Mouse (Mus musculus) inflammation-experienced regulatory T-cells, adult 16 weeks (primary cell): ENCODE results near the gene Mpi. TPM values are rescaled to one million over a fixed set of nuclear protein-coding genes. Genes with fewer than 3 reads are reported as not detected.

ENCODE experiments used
- polyA plus RNA-seq: library from polyadenylated mRNA; unstranded; fragments of 100-300 nt; shearing (Covaris generic); gene quantifications from one replicate; pipeline ENCODE4 v1.2.1, GENCODE M21; 2017

The Mpi gene
- polyA plus RNA-seq: 22.8 TPM

DNA sequence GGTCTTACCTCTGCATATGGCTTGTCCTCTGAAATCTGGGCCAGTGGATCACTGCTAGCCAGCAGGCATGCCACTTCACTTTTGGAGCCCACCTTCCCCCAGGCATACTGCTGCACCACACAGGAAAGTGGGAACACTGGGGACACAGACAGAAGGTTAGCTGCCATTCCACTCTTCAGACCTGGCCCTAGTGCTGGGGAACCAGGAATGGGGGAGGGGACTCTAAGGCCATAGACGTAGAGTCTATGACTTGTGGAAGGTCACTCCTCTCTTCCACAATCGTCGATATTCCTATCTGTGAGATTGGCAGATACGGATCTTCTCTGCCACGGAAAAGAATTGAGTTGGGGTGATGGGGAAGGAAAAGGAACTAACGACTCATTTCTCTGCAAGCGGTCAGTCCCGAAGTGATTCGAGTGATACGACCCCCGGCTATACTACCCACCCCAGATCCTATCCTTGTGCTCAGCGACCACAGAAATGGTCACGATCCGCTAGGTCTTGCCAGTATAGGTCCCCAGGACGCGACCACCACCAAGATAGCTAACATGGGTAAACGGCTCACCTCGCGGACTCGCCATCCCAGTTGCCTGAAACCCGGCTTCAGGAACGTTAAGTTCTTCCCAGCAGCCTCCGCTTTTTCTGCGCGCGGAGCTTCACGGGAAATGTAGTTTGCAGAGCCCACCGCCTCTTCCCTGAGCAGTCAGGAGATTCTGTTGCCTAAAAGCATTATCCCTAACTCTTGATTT, at the start of gene Mpi:
Gene Mpi, minus strand, starts transcription at position 625 of the 749 bp plus-strand sequence.

DNA sequence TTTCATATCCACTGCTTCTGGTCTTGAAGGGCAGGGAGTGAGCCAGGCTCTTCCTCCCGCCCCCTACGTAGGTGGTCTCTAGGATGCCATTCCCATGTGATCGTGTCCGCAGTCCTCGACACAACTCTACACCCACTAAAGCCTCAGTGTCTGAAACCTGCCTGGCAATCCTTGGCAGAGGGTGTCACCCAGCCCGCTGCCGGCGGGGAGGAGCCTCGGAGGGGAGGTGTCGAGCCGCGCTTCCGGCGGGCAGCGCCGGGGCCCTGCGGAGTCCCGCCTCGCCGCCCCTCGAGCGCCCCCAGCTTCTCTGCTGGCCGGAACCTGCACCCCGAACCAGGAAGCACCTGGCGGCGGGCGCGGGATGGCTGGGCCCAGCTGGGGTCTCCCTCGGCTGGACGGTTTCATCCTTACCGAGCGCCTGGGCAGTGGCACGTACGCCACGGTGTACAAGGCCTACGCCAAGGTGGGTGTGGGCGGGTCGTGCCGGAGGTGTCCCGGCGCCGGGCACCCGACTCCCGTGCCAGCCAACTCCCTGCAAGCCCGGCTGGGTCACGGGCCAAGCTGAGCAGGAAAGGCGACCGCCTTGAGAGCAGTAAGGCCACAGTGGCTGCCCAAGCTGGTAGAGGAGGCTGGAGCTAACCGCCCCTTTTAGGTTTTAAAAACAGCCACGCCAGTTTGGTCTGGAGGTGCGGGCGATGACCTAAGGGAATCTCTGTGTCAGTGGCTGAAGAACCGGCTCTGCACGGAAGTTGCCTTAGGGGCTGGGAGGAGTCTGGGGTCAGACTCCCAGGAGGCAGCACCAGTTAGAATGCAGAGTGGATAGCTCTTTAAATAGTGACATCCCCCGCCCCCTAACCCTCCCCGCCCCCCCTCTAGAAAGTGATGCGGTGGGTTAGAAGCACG, 36.9 kb upstream of the Mpi start, which contains the start of gene Ulk3:
Gene Ulk3, plus strand, starts transcription at position 229 of the 903 bp plus-strand sequence.

GRCm38 (mm10) chr9:57560861-57561710, 8.5 kb upstream of the Mpi start, which contains the start of gene Scamp2:
Scamp2 (plus strand) TSS chr9:57560943.

DNA sequence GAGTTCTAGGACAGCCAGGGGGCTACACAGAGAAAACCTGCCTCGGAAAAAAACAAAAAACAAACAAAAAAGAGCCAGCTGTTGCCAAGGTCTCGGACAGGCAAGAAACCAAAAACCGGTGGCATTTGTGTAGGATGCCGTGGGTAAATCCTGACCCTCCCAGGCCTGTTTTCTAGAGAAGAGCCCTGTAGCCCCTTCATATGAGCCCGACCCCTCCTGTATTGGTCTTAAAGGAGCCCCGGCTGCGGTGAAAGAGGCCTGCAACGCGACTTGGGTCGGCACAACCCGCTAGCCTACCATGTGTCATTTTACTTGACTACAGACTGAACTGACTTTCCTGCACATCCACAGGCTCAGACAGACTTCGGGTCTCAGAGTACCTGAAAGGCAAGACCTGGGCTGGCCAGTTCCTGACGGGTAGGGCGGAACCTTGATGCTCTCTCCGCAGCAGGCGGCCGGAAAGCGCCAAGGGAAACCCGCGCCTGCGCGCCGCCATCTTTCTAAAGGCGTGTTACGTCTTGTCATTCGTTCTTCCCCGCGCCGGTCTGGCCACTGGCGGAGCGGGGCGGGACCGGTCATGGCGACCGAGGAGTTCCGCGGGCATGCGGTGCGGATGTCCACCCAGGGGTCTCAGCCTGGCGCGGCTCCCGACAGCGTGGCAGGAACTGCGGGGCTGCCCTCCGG, 15.4 kb downstream of the Mpi start, which contains the start of gene Fam219b:
Gene Fam219b, plus strand, starts transcription at position 485 of the 684 bp plus-strand sequence.

DNA sequence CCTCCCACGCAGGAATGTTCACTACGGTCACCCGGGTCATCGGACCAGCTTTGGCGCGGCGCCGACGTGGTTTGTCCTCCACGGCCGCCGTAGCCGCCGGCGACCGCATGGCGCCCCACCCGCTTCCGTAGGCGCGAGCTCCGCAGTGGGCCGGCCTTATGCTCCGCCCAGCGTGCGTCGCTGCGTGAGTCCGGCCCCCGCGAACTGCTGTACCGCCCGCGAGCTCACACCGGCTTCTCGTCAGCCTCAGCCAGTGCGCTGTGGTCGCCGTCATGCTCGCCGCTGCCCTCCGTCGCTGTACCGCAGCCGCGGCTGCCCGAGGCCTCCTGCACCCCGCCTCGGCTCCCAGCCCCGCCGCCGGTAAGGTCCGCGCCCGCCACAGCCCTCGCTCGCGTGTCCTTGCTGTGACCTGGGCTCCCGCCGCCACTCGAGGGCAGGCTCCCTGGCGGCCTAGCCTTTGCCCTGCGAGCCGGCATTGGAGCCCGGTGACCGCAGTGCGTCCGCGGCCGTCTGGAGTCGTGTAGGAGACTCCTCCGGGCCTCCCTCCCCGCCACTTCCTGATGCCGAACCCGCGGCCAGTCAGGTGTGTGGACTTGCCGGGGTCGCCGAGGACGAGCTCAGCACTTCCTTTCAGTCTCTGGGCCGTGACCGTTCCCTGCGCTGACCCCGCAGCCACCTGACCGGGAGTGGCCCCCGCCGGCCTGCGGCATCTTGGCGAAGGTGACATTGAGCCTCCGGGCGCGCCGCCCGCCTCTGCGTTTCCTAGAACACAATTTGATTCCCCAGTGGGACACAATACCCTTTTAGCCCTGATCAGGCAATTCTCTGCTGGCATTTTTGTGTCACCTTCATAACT, 31.3 kb downstream of the Mpi start, which contains the start of gene Cox5a:
Gene Cox5a, plus strand, starts transcription at position 219 of the 856 bp plus-strand sequence.

DNA sequence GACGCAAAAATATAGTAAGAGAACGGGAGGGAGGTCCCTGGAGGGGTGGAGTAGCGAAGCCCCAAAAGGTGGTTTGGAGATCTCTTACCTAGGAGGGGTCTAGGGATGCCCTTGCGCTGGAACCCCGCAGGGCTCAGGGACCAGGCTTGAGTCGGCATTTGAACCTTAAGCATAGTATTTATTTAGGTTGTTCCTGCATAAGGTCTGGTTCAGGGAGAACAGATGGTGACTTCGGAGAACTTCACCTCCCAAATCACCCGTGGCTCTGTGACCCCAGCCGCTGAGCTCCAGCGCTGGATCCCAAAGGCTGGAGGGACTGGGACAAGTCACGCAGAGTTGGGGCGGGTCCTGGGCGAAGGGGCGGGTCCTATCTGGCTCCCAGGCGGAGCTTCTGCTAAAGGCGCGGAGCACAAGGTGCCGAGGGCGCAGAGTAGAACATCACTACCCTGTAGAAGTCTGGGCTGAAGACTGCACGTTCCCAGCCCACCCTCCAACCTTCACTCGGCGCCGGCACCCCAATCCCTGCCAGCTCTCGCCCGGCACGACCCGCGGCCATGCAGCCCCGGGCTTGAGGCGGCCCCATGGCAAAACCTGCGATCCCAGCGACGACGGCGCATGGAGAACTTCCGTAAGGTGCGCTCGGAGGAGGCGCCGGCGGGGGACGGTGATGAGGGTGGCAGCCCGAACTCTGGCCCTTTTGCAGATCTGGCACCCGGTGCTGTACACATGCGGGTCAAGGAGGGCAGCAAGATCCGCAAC, 48.8 kb downstream of the Mpi start, which contains the start of gene Rpp25:
Gene Rpp25, plus strand, starts transcription at position 405 of the 759 bp plus-strand sequence.

Other genes with a start within 250 kb of the Mpi start
- gene Ppcdc, start 112.6 kb downstream of the Mpi start, polyA plus RNA-seq: 185 TPM
- gene Scamp5, start 84.7 kb downstream of the Mpi start, polyA plus RNA-seq: 0.73 TPM
- not detected for gene Rpp25, start 48.7 kb downstream of the Mpi start, polyA plus RNA-seq
- gene Cox5a, start 31.5 kb downstream of the Mpi start, polyA plus RNA-seq: 235 TPM
- 16.4 TPM for gene Fam219b, start 15.2 kb downstream of the Mpi start, polyA plus RNA-seq
- gene Scamp2, start 8.2 kb upstream of the Mpi start, polyA plus RNA-seq: 121 TPM
- gene Ulk3, start 36.7 kb upstream of the Mpi start, polyA plus RNA-seq: 98.6 TPM
- not detected for gene Cplx3, start 53.5 kb upstream of the Mpi start, polyA plus RNA-seq
- gene Lman1l, start 68.0 kb upstream of the Mpi start, polyA plus RNA-seq: 0.20 TPM
- 193 TPM for gene Csk, start 100.9 kb upstream of the Mpi start, polyA plus RNA-seq
- gene Cyp1a2, start 130.9 kb upstream of the Mpi start, polyA plus RNA-seq: not detected
- 1.0 TPM for gene Cyp1a1, start 135.2 kb upstream of the Mpi start, polyA plus RNA-seq
- 58.7 TPM for gene Edc3, start 155.8 kb upstream of the Mpi start, polyA plus RNA-seq
- gene Clk3, start 213.1 kb upstream of the Mpi start, polyA plus RNA-seq: 183 TPM